Comparison of ENCODE assay signal across 8 mouse cellular contexts in genomic region chr19:57152357-57152756, GRCm38 (mm10).
A peak's percentile ranks its signal among the peaks of the same experiment; 100 is the strongest.
DNase-seq lines count a peak whose midpoint lies in the region; ATAC-seq lines count a peak whose summit lies in the region.

No protein-coding gene starts in this region.

- H3K9ac ChIP-seq in hindbrain, embryonic 15.5 days, result no peak overlapping the region; the same call in 1 of the 2 replicates
- no peak overlapping the region for H3K9ac ChIP-seq in hindbrain, embryonic 11.5 days (ENCODE audit: low read depth, low read length)
- H3K9ac ChIP-seq in limb, embryonic 13.5 days, result no peak overlapping the region

- DNase-seq in hindbrain, embryonic 11.5 days (ENCODE audit: low spot score), result no peak
- peak; percentile 98 for DNase-seq in Muller cell, postnatal 12 days (ENCODE audit: inconsistent ontology term)
- peak; percentile 97 to 98 for DNase-seq in cerebellum, postnatal 10 days
- DNase-seq in heart, postnatal 14 days, result peak; percentile 74 to 80
- no peak for DNase-seq in spleen, postnatal 4 days (ENCODE audit: low spot score in 2 of 2)

- ATAC-seq in hindbrain, embryonic 15.5 days (ENCODE audit: low FRiP score, low read depth), result peak; percentile 50
- ATAC-seq in hindbrain, embryonic 11.5 days (ENCODE audit: low FRiP score), result no peak
- ATAC-seq in limb, embryonic 13.5 days (ENCODE audit: low FRiP score, low read depth), result peak; percentile 75
- ATAC-seq in granulocyte monocyte progenitor cell, adult 5-6 weeks (replicated peaks; ENCODE audit: poor library complexity, severe bottlenecking), result no peak

- no peaks in the 10 kb centered on the region for H3K27me3 ChIP-seq in hindbrain, embryonic 15.5 days
- no peaks in the 10 kb centered on the region for H3K27me3 ChIP-seq in hindbrain, embryonic 11.5 days (ENCODE audit: control insufficient read depth, insufficient read depth, low read length)
- H3K27me3 ChIP-seq in limb, embryonic 13.5 days, result no peaks in the 10 kb centered on the region

- 33% methylated on average over 9 of the region's 9 CpGs for WGBS in hindbrain, embryonic 15.5 days
- WGBS in hindbrain, embryonic 11.5 days, result 55% methylated on average over 9 of the region's 9 CpGs
- 30% methylated on average over 9 of the region's 9 CpGs for WGBS in limb, embryonic 13.5 days

- H3K36me3 ChIP-seq in hindbrain, embryonic 15.5 days, result no peaks in the 10 kb centered on the region
- no peaks in the 10 kb centered on the region for H3K36me3 ChIP-seq in hindbrain, embryonic 11.5 days (ENCODE audit: control insufficient read depth, insufficient read depth, low read length)
- no peaks in the 10 kb centered on the region for H3K36me3 ChIP-seq in limb, embryonic 13.5 days

- H3K9me3 ChIP-seq in hindbrain, embryonic 15.5 days, result no peaks in the 10 kb centered on the region
- H3K9me3 ChIP-seq in hindbrain, embryonic 11.5 days (ENCODE audit: control insufficient read depth, low read length), result no peaks in the 10 kb centered on the region
- H3K9me3 ChIP-seq in limb, embryonic 13.5 days, result no peaks in the 10 kb centered on the region

- H3K4me2 ChIP-seq in hindbrain, embryonic 15.5 days, result peak overlapping the region; percentile 17; the same call in 1 of the 2 replicates
- no peak overlapping the region for H3K4me2 ChIP-seq in hindbrain, embryonic 11.5 days (replicated peaks; ENCODE audit: low read depth, low read length)
- peak overlapping the region; percentile 23 for H3K4me2 ChIP-seq in limb, embryonic 13.5 days (replicated peaks)

- no peak overlapping the region for H3K4me3 ChIP-seq in hindbrain, embryonic 15.5 days
- no peak overlapping the region for H3K4me3 ChIP-seq in hindbrain, embryonic 11.5 days (ENCODE audit: low read depth, low read length)
- H3K4me3 ChIP-seq in limb, embryonic 13.5 days, result no peak overlapping the region

- intact Hi-C loops in heart, postnatal 14 days (cut with DNase I), result loop anchor here (10.0 kb wide), 1 partner anchor 492 kb away; no protein-coding TSS in a partner anchor

- H3K27ac ChIP-seq in hindbrain, embryonic 15.5 days (replicated peaks), result peak overlapping the region; percentile 31; the same call in 1 of the 2 replicates
- no peak overlapping the region for H3K27ac ChIP-seq in hindbrain, embryonic 11.5 days (ENCODE audit: low read depth, low read length)
- peak overlapping the region; percentile 16; the same call in 1 of the 2 replicates for H3K27ac ChIP-seq in limb, embryonic 13.5 days

- H3K4me1 ChIP-seq in hindbrain, embryonic 15.5 days (replicated peaks), result peaks cover 20% of the 10 kb centered on the region
- H3K4me1 ChIP-seq in hindbrain, embryonic 11.5 days (replicated peaks; ENCODE audit: control insufficient read depth, insufficient read depth, low read length), result no peaks in the 10 kb centered on the region
- H3K4me1 ChIP-seq in limb, embryonic 13.5 days, result peaks cover 48% of the 10 kb centered on the region

Comparison
In these comparisons a context has a peak if more than half of its experiments do, and no peak if none do; other contexts are left out.
1. ATAC-seq: peak in hindbrain, embryonic 15.5 days (single experiment) and limb, embryonic 13.5 days (single experiment); none in hindbrain, embryonic 11.5 days (single experiment) and granulocyte monocyte progenitor cell, adult 5-6 weeks (single experiment).
2. DNase-seq: peak in Muller cell, postnatal 12 days (single experiment), cerebellum, postnatal 10 days (2 of 2) and heart, postnatal 14 days (2 of 2); none in hindbrain, embryonic 11.5 days (single experiment) and spleen, postnatal 4 days (0 of 2).